17 mouse cellular contexts compared by ENCODE assay signal in the genomic region with DNA sequence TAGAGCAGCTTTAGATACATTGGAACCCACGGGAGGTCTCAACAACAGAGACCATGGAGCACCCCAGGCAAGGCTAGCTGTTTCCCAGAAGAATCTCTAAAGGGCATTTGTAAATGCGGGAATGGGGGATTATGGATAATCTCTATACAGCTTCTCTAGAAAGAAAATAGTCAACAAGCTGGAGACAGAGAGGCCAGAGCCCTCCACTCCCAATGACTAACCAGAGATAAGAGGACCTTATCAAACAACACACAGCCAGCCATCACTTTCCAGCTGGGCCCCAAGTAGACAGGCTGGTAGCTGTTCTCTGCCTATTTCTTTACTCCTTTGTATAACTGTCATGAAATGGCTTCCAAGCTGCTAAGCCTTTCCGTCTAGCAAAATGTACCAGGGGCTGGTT. TPM values are rescaled to one million over a fixed set of nuclear protein-coding genes. Genes with fewer than 3 reads are reported as not detected.
DNase-seq lines count a peak whose midpoint lies in the region; ATAC-seq and TF ChIP-seq lines count a peak whose summit lies in the region.
"Had no signal": no experiment of that assay in that cellular context is flagged by ENCODE, and none has a peak within 500 bp of the region (broad histone marks: within the 10 kb centered on the region; RNA-seq: fewer than 3 reads in every experiment).

No protein-coding gene starts in this region.

- no peak for TF ChIP-seq POLR2A in MEL (IDR thresholded peaks at IDR 0.05; ENCODE audit: control insufficient read depth in 1 of 2, insufficient read depth in 1 of 2, low read depth in 1 of 2, low read length in 2 of 2, poor library complexity in 1 of 2)

- no peaks in the 10 kb centered on the region for H3K79me2 ChIP-seq in MEL (ENCODE audit: control insufficient read depth, insufficient read depth, low read length, poor library complexity)

- no peak for TF ChIP-seq RAD21 in MEL (IDR thresholded peaks at IDR 0.05; ENCODE audit: low read depth, low read length)

- no peak for TF ChIP-seq CTCF in MEL (IDR thresholded peaks at IDR 0.05 in 2 of 3, conservative IDR thresholded peaks at IDR 0.05 in 1 of 3; ENCODE audit: control insufficient read depth in 1 of 3, insufficient read depth in 1 of 3, low read depth in 2 of 3, low read length in 3 of 3, poor library complexity in 1 of 3, severe bottlenecking in 1 of 3)

- no peak overlapping the region for H3K4me2 ChIP-seq in heart, embryonic 13.5 days
- peak overlapping the region; percentile 68 for H3K4me2 ChIP-seq in liver, embryonic 15.5 days
- H3K4me2 ChIP-seq: embryonic facial prominence, embryonic 13.5 days; forebrain, embryonic 13.5 days; midbrain, embryonic 15.5 days had no signal

- H3K27me3 ChIP-seq in heart, embryonic 13.5 days (replicated peaks): no peaks in the 10 kb centered on the region
- H3K27me3 ChIP-seq in MEL (ENCODE audit: control insufficient read depth in 1 of 2, insufficient read depth in 2 of 2, low read length in 2 of 2): no peaks in the 10 kb centered on the region
- H3K27me3 ChIP-seq in erythroblast, embryonic 14.5 days (ENCODE audit: control insufficient read depth): no peaks in the 10 kb centered on the region
- H3K27me3 ChIP-seq in liver, embryonic 15.5 days: no peaks in the 10 kb centered on the region
- H3K27me3 ChIP-seq: embryonic facial prominence, embryonic 13.5 days; forebrain, embryonic 13.5 days; midbrain, embryonic 15.5 days had no signal

- H3K4me3 ChIP-seq in heart, embryonic 13.5 days: no peak overlapping the region
- H3K4me3 ChIP-seq in MEL (ENCODE audit: control insufficient read depth in 1 of 2, insufficient read depth in 1 of 2, low read depth in 2 of 2, low read length in 2 of 2): no peak overlapping the region
- H3K4me3 ChIP-seq in erythroblast, embryonic 14.5 days (replicated peaks): peak overlapping the region; percentile 54
- peak overlapping the region; percentile 30 for H3K4me3 ChIP-seq in liver, embryonic 15.5 days (replicated peaks)
- H3K4me3 ChIP-seq: embryonic facial prominence, embryonic 13.5 days; forebrain, embryonic 13.5 days; midbrain, embryonic 15.5 days had no signal

- 20% methylated on average over 3 of the region's 3 CpGs for WGBS in heart, embryonic 13.5 days
- 16% methylated on average over 3 of the region's 3 CpGs for WGBS in liver, embryonic 15.5 days (ENCODE audit: insufficient replicate concordance)

- H3K36me3 ChIP-seq in heart, embryonic 13.5 days: 0 out of 2 replicates have a peak, but pooled peaks cover 3% of the 10 kb centered on the region
- H3K36me3 ChIP-seq in MEL (ENCODE audit: control insufficient read depth in 1 of 2, insufficient read depth in 2 of 2, low read length in 2 of 2): peaks cover 0 to 20% of the 10 kb centered on the region in 2 experiments; a peak in 2 of 4 replicates
- H3K36me3 ChIP-seq in erythroblast, embryonic 14.5 days (ENCODE audit: control insufficient read depth): peaks cover 10% of the 10 kb centered on the region
- H3K36me3 ChIP-seq in liver, embryonic 15.5 days (replicated peaks): no peaks in the 10 kb centered on the region
- H3K36me3 ChIP-seq: embryonic facial prominence, embryonic 13.5 days; midbrain, embryonic 15.5 days had no signal

- no peak for DNase-seq in heart, postnatal 25 days (ENCODE audit: low spot score)
- peak; percentile 74 for DNase-seq in MEL (ENCODE audit: low read depth, low spot score)
- DNase-seq in gastrocnemius, postnatal 4 days (ENCODE audit: low spot score in 2 of 2): no peak
- no peak for DNase-seq in left cerebral cortex, adult 8-10 months (ENCODE audit: low spot score in 2 of 2)
- DNase-seq in right cerebral cortex, postnatal 14 days: no peak
- DNase-seq: adrenal gland, adult 2 months; cerebellum, adult 2 months; lung, adult 2 months; lung, postnatal 4 days; right cerebral cortex, adult 18-20 months had no signal

- no peak for ATAC-seq in heart, embryonic 13.5 days (ENCODE audit: extremely low read depth, insufficient number of reproducible peaks, low FRiP score, low TSS enrichment)
- peak; percentile 91 for ATAC-seq in liver, embryonic 15.5 days (ENCODE audit: insufficient read depth)
- ATAC-seq: forebrain, embryonic 13.5 days; midbrain, embryonic 15.5 days had no signal

- H3K4me1 ChIP-seq in heart, embryonic 13.5 days: peaks cover 57% of the 10 kb centered on the region
- peaks cover 8 to 13% of the 10 kb centered on the region in 2 experiments for H3K4me1 ChIP-seq in MEL (ENCODE audit: control insufficient read depth in 1 of 2, insufficient read depth in 2 of 2, low read length in 2 of 2)
- H3K4me1 ChIP-seq in erythroblast, embryonic 14.5 days (ENCODE audit: control insufficient read depth): peaks cover 93% of the 10 kb centered on the region
- peaks cover 62% of the 10 kb centered on the region for H3K4me1 ChIP-seq in liver, embryonic 15.5 days (replicated peaks)

- H3K9ac ChIP-seq in heart, embryonic 13.5 days: no peak overlapping the region
- peak overlapping the region; percentile 15; the same call in 1 of the 2 replicates for H3K9ac ChIP-seq in MEL (ENCODE audit: control insufficient read depth, low read depth, low read length, poor library complexity, severe bottlenecking)
- peak overlapping the region; percentile 51; the same call in 1 of the 2 replicates for H3K9ac ChIP-seq in liver, embryonic 15.5 days
- H3K9ac ChIP-seq: embryonic facial prominence, embryonic 13.5 days; forebrain, embryonic 13.5 days; midbrain, embryonic 15.5 days had no signal

- peak; percentile 75 to 87 for TF ChIP-seq EP300 in MEL (IDR thresholded peaks at IDR 0.05; ENCODE audit: low read depth in 1 of 2, low read length in 2 of 2)

- intact Hi-C loops in heart, postnatal 25 days (cut with DNase I): loop anchor here (10.0 kb wide), 1 partner anchor 389 kb away; no protein-coding TSS in a partner anchor

- H3K9me3 ChIP-seq in heart, embryonic 13.5 days: no peaks in the 10 kb centered on the region
- no peaks in the 10 kb centered on the region for H3K9me3 ChIP-seq in MEL (replicated peaks; ENCODE audit: insufficient read depth, low read length)
- H3K9me3 ChIP-seq in erythroblast, embryonic 14.5 days (ENCODE audit: control insufficient read depth, low read length): no peaks in the 10 kb centered on the region
- no peaks in the 10 kb centered on the region for H3K9me3 ChIP-seq in liver, embryonic 15.5 days (replicated peaks)
- H3K9me3 ChIP-seq: embryonic facial prominence, embryonic 13.5 days; forebrain, embryonic 13.5 days; midbrain, embryonic 15.5 days had no signal

- H3K27ac ChIP-seq in heart, embryonic 13.5 days (replicated peaks): peak overlapping the region; percentile 43
- H3K27ac ChIP-seq in MEL (ENCODE audit: control insufficient read depth, low read depth, low read length): peak overlapping the region; percentile 53
- peak overlapping the region; percentile 95 for H3K27ac ChIP-seq in liver, embryonic 15.5 days (replicated peaks)
- H3K27ac ChIP-seq: embryonic facial prominence, embryonic 13.5 days; forebrain, embryonic 13.5 days; kidney, postnatal 0 days; midbrain, embryonic 15.5 days had no signal

TF ChIP-seq in MEL, 35 proteins besides CTCF, POLR2A, EP300 and RAD21:
- TF ChIP-seq TCF12 (IDR thresholded peaks at IDR 0.05; ENCODE audit: low read depth, low read length) (peak; percentile 88), ETS1 (IDR thresholded peaks at IDR 0.05; ENCODE audit: low read depth, low read length) (peak; percentile 90), TAL1 (IDR thresholded peaks at IDR 0.05; ENCODE audit: low read length) (peak; percentile 65), MEF2A (IDR thresholded peaks at IDR 0.05; ENCODE audit: extremely low read depth, insufficient replicate concordance, low read depth, low read length, poor library complexity, severe bottlenecking) (no peak), RCOR1 (IDR thresholded peaks at IDR 0.05; ENCODE audit: low read depth, low read length) (peak; percentile 44), SIN3A (IDR thresholded peaks at IDR 0.05; ENCODE audit: low read length) (peak; percentile 55; the same call in 1 of the 2 replicates), ZNF384 (IDR thresholded peaks at IDR 0.05; ENCODE audit: low read depth, low read length) (no peak), MYB (IDR thresholded peaks at IDR 0.05; ENCODE audit: low read depth, low read length) (no peak), ZKSCAN1 (IDR thresholded peaks at IDR 0.05; ENCODE audit: low read depth, low read length) (no peak), GATA1 (IDR thresholded peaks at IDR 0.05; ENCODE audit: low read depth, low read length) (peak; percentile 94), ELF1 (IDR thresholded peaks at IDR 0.05; ENCODE audit: low read depth, low read length) (no peak), POLR2AphosphoS5 (IDR thresholded peaks at IDR 0.05; ENCODE audit: borderline replicate concordance, low read depth, low read length) (no peak), USF2 (IDR thresholded peaks at IDR 0.05; ENCODE audit: borderline replicate concordance in 1 of 2, insufficient read depth in 1 of 2, low read depth in 1 of 2, low read length in 2 of 2) (no peak), CHD2 (IDR thresholded peaks at IDR 0.05; ENCODE audit: low read length) (no peak)

RNA-seq across cellular contexts. Expression of gene Fignl1, which starts 7.0 kb away (rescaled TPM):
- 52.9 and 58.7 TPM in 2 replicates for polyA plus RNA-seq in heart, embryonic 13.5 days (2015; fragmentation: Nextera tagmentation; extraction: Ambion mirVana)
- under 1 TPM; 0.59 to 0.60 TPM for total RNA-seq in heart, postnatal 25 days (2021)
- 57.8 and 59.9 TPM in 2 replicates for total RNA-seq in MEL (2012; rRNA removed)
- polyA plus RNA-seq in MEL (2012; ENCODE audit: insufficient read depth in 1 of 2, insufficient read length in 2 of 2, low read depth in 1 of 2, low replicate concordance in 2 of 2, missing spikeins in 1 of 2): 10 to 100 TPM; 34.2 to 51.2 TPM
- 0.53 and 1.1 TPM in 2 replicates for polyA plus RNA-seq in erythroblast, embryonic 14.5 days (2012)
- 85.0 and 93.2 TPM in 2 replicates for polyA plus RNA-seq in liver, embryonic 15.5 days (2015; fragmentation: Nextera tagmentation; extraction: Ambion mirVana)
- total RNA-seq in gastrocnemius, postnatal 4 days (2021): 10 to 100 TPM; 10.3 to 12.1 TPM
- under 1 TPM; 0.67 to 0.89 (median 0.85) TPM for total RNA-seq in left cerebral cortex, adult 8-10 months (2022)

Comparison
In these comparisons a context has a peak if more than half of its experiments do, and no peak if none do; other contexts are left out.
1. H3K27ac ChIP-seq: peak in every context shown above with its lines; median percentile 95 in liver, embryonic 15.5 days; 53 in MEL; 43 in heart, embryonic 13.5 days.
2. H3K4me3 ChIP-seq: peak in erythroblast, embryonic 14.5 days (single experiment) and liver, embryonic 15.5 days (single experiment); none in heart, embryonic 13.5 days (single experiment) and MEL (0 of 2).
3. RNA of gene Fignl1, which starts 7.0 kb away (total RNA-seq): 57.8 to 59.9 TPM in MEL and 10.3 to 12.1 TPM in gastrocnemius, postnatal 4 days; 0.67 to 0.89 TPM in left cerebral cortex, adult 8-10 months and 0.59 to 0.60 TPM in heart, postnatal 25 days; every median in the first group is over 4 times any median in the second.